Mouse (Mus musculus) urinary bladder, adult 2 months (tissue): Measurements from ENCODE around the gene Kalrn. TPM values are rescaled to one million over a fixed set of nuclear protein-coding genes. Genes with fewer than 3 reads are reported as not detected.

Source experiments
- DNase-seq: peaks from one replicate; pipeline ENCODE4 v3.0.0; 2022; ENCODE audit warnings: low spot score
- polyA plus RNA-seq: library from polyadenylated mRNA; depleted of rRNA; stranded (reverse); fragments of >200 nt; gene quantifications from 2 replicates; pipeline ENCODE4 v1.2.3, GENCODE M21; 2012; rRNA removed

Gene Kalrn
- 8.4 and 11.4 TPM in 2 replicates for polyA plus RNA-seq

GRCm38 (mm10) chr16:34573151-34573802, at the start of gene Kalrn:
Kalrn (minus strand) TSS chr16:34573532.
- DNase-seq: peak; percentile 83

GRCm38 (mm10) chr16:34614021-34614420, 40.7 kb upstream of the Kalrn start:
- DNase-seq: no peak

GRCm38 (mm10) chr16:34610137-34610536, 36.8 kb upstream of the Kalrn start:
- DNase-seq: no peak

- no peak for DNase-seq
Measured at GRCm38 (mm10) chr16:34605679-34606078, 32.3 kb upstream of the Kalrn start.

GRCm38 (mm10) chr16:34603854-34604253, 30.5 kb upstream of the Kalrn start:
- DNase-seq: no peak

GRCm38 (mm10) chr16:34603076-34603475, 29.7 kb upstream of the Kalrn start:
- DNase-seq: no peak

GRCm38 (mm10) chr16:34601954-34602353, 28.6 kb upstream of the Kalrn start:
- no peak for DNase-seq

- DNase-seq: no peak
Measured at GRCm38 (mm10) chr16:34595294-34595693, 22.0 kb upstream of the Kalrn start.

- DNase-seq: no peak
Measured at GRCm38 (mm10) chr16:34594597-34595262, 21.4 kb upstream of the Kalrn start.

- DNase-seq: no peak
Measured at GRCm38 (mm10) chr16:34592696-34593095, 19.4 kb upstream of the Kalrn start.

GRCm38 (mm10) chr16:34591934-34592333, 18.6 kb upstream of the Kalrn start:
- DNase-seq: no peak

GRCm38 (mm10) chr16:34579671-34580326, 6.5 kb upstream of the Kalrn start:
- DNase-seq: no peak

- DNase-seq: no peak
Measured at GRCm38 (mm10) chr16:34573856-34574491, 642 bp upstream of the Kalrn start.

- peak; percentile 36 for DNase-seq
Measured at GRCm38 (mm10) chr16:34572406-34573150, 754 bp downstream of the Kalrn start.

GRCm38 (mm10) chr16:34571931-34572405, 1.4 kb downstream of the Kalrn start:
- DNase-seq: no peak

- no peak for DNase-seq
Measured at GRCm38 (mm10) chr16:34569897-34570296, 3.4 kb downstream of the Kalrn start.

GRCm38 (mm10) chr16:34568831-34569230, 4.5 kb downstream of the Kalrn start:
- no peak for DNase-seq

GRCm38 (mm10) chr16:34563593-34564280, 9.6 kb downstream of the Kalrn start:
- no peak for DNase-seq

GRCm38 (mm10) chr16:34561734-34562135, 11.6 kb downstream of the Kalrn start:
- no peak for DNase-seq

- no peak for DNase-seq
Measured at GRCm38 (mm10) chr16:34560814-34561213, 12.5 kb downstream of the Kalrn start.

GRCm38 (mm10) chr16:34560411-34560810, 12.9 kb downstream of the Kalrn start:
- DNase-seq: no peak
